Mouse (Mus musculus): ENCODE measurements at regions not wholly inside any gene's neighbourhood (a gene's known extent, or its start where the extent isn't known, plus 50 kb on each side); places are given as distances from the start of the nearest gene placed in this dataset.
A peak's percentile ranks its signal among the peaks of the same experiment; 100 is the strongest.

DNA sequence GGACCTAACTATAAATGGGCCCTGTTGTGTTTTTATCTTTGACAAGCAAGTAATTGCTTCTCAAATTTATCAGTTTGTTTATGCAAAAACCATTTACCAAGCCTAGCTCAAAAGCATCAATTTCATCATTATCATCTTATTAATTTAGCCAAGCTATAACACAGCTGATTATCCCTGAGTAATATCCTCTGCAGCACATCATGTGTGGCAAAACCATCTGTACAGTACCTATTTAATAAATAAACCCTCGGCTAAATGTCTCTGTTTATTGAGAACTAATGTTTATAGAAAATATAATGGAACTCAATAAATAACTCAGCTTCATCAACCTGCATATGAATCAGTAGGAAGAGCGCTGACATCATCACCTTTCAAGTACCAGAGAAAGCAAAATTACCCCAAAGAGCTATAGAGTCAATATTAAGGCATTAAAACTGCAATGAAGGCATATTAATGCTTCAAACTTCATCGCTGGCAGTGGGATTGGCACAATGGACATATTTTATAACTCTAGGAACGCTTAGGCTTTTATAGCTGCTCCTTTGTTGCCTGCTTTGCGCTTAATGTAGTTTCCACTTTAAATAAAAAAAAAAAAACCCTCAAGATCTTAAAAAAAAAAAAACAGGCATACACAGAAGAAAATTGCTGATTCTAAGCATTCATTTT is 542.0 kb downstream of the Plcl1 start:
- Histone ChIP-seq H3K27ac (replicated peaks; ENCODE audit: insufficient read depth, low read depth, low read length) (no peak overlapping the region), H3K9ac (ENCODE audit: low read depth, low read length) (no peak overlapping the region), H3K79me2 (ENCODE audit: control insufficient read depth, insufficient read depth, low read length) (no peaks in the 10 kb centered on the region), H3K36me3 (ENCODE audit: control insufficient read depth, insufficient read depth, low read length) (no peaks in the 10 kb centered on the region), H3K4me1 (ENCODE audit: control insufficient read depth, insufficient read depth, low read length) (no peaks in the 10 kb centered on the region), H3K27me3 (ENCODE audit: control insufficient read depth, insufficient read depth, low read length) (no peaks in the 10 kb centered on the region), H3K4me3 (ENCODE audit: insufficient read depth, low read depth, low read length) (no peak overlapping the region)
- DNase-seq (ENCODE audit: extremely low read depth, low read depth, low spot score) = no peak
- TF ChIP-seq POLR2A (IDR thresholded peaks at IDR 0.05; ENCODE audit: extremely low read depth, insufficient read depth, low read length) (no peak), CTCF (IDR thresholded peaks at IDR 0.05; ENCODE audit: low read depth, low read length) (no peak)
- 85% methylated on average over 5 of the region's 5 CpGs for WGBS

DNA sequence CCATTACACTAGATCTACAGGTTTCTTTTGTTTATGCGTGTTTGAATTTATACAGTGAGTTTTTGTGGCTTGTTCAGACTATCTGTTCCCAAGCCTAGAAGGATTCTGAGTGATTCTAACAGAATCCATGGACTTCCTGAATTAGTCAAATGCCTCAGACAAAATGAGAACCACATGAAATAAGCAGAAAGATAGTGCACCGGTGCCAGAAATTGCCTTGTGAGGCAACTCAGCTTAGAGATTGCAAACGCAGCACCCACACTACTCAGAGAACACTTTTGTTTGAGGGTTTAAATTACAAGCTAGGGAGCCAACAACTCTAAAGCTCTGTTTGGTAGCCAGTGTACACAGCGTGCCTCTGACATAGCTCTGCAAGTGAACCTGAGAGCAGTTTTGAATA is 543.9 kb downstream of the Plcl1 start:
- Histone ChIP-seq H3K4me3 (ENCODE audit: insufficient read depth, low read depth, low read length) (no peak overlapping the region), H3K27ac (replicated peaks; ENCODE audit: insufficient read depth, low read depth, low read length) (no peak overlapping the region), H3K36me3 (ENCODE audit: control insufficient read depth, insufficient read depth, low read length) (no peaks in the 10 kb centered on the region), H3K9ac (ENCODE audit: low read depth, low read length) (no peak overlapping the region), H3K4me1 (ENCODE audit: control insufficient read depth, insufficient read depth, low read length) (no peaks in the 10 kb centered on the region), H3K79me2 (ENCODE audit: control insufficient read depth, insufficient read depth, low read length) (no peaks in the 10 kb centered on the region), H3K27me3 (ENCODE audit: control insufficient read depth, insufficient read depth, low read length) (no peaks in the 10 kb centered on the region)
- no peak for TF ChIP-seq POLR2A (IDR thresholded peaks at IDR 0.05; ENCODE audit: extremely low read depth, insufficient read depth, low read length)
- no peak for TF ChIP-seq CTCF (IDR thresholded peaks at IDR 0.05; ENCODE audit: low read depth, low read length)
- no peak for DNase-seq (ENCODE audit: extremely low read depth, low read depth, low spot score)
- 81% methylated on average over 4 of the region's 4 CpGs for WGBS

DNA sequence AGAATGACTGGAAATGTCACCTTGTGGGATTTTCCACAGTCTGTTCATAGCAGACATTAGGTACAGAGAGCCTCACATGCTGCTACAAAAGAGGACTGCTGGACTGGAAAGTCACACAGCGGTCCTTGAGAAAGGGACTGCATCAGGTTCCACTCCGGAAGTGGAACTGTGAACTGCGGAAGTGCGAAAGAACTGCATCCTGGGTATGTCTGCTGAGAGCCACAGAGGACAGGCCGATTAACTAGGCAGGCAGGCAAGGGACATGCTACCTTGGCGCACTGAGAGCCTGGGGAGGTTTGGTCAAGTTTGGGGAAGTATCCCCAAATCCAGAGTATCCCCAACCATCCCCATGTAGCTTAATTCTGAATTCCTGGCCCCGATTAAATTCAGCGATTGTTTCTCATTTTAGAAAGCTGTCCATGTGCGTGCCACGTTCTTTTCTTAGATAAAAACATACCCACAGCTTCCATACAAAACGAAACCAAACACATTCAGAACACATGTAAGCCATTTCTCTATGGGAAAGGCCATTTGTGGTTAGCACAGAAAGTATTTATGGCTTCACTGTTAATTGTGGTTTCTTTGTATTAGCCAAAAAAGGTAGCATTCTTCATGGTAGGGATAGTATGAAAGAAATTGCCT is 552.2 kb downstream of the Plcl1 start:
- Histone ChIP-seq H3K27me3 (ENCODE audit: control insufficient read depth, insufficient read depth, low read length) (no peaks in the 10 kb centered on the region), H3K27ac (replicated peaks; ENCODE audit: insufficient read depth, low read depth, low read length) (no peak overlapping the region), H3K4me3 (ENCODE audit: insufficient read depth, low read depth, low read length) (no peak overlapping the region), H3K36me3 (ENCODE audit: control insufficient read depth, insufficient read depth, low read length) (no peaks in the 10 kb centered on the region), H3K9ac (ENCODE audit: low read depth, low read length) (no peak overlapping the region), H3K4me1 (ENCODE audit: control insufficient read depth, insufficient read depth, low read length) (no peaks in the 10 kb centered on the region), H3K79me2 (ENCODE audit: control insufficient read depth, insufficient read depth, low read length) (no peaks in the 10 kb centered on the region)
- 77% methylated on average over 11 of the region's 11 CpGs for whole genome bisulfite sequencing
- DNase-seq (ENCODE audit: extremely low read depth, low read depth, low spot score) = no peak
- no peak for TF ChIP-seq POLR2A (IDR thresholded peaks at IDR 0.05; ENCODE audit: extremely low read depth, insufficient read depth, low read length)
- TF ChIP-seq CTCF (IDR thresholded peaks at IDR 0.05; ENCODE audit: low read depth, low read length) = no peak

DNA sequence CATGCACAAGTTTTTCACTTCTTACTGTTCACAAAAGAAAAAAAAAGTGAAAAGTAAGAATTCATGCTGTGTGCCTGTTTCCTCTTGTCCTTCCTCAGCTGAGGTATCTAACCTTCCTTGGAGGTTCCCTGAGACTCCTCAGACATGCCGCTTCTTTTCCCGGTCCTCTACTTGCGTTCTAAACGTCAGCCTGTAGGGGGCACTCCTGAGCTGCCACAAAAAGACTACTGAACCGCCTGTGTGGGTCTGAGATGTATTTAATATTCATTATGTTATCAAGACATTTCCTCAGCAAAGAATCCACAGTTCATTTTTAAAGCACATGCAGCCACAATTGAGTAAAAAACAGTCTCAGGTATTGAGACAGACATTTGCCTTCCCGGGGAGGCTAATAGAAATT is 554.6 kb downstream of the Plcl1 start:
- no peaks in the 10 kb centered on the region for H3K27me3 ChIP-seq (ENCODE audit: control insufficient read depth, insufficient read depth, low read length)
- no peak overlapping the region for H3K27ac ChIP-seq (replicated peaks; ENCODE audit: insufficient read depth, low read depth, low read length)
- H3K9ac ChIP-seq (ENCODE audit: low read depth, low read length) = no peak overlapping the region
- TF ChIP-seq CTCF (IDR thresholded peaks at IDR 0.05; ENCODE audit: low read depth, low read length) = peak; percentile 64
- no peak for TF ChIP-seq POLR2A (IDR thresholded peaks at IDR 0.05; ENCODE audit: extremely low read depth, insufficient read depth, low read length)
- no peaks in the 10 kb centered on the region for H3K79me2 ChIP-seq (ENCODE audit: control insufficient read depth, insufficient read depth, low read length)
- WGBS = 19% methylated on average over 6 of the region's 6 CpGs
- H3K36me3 ChIP-seq (ENCODE audit: control insufficient read depth, insufficient read depth, low read length) = no peaks in the 10 kb centered on the region
- peak; percentile 8 for DNase-seq (ENCODE audit: extremely low read depth, low read depth, low spot score)
- H3K4me1 ChIP-seq (ENCODE audit: control insufficient read depth, insufficient read depth, low read length) = no peaks in the 10 kb centered on the region
- no peak overlapping the region for H3K4me3 ChIP-seq (ENCODE audit: insufficient read depth, low read depth, low read length)

DNA sequence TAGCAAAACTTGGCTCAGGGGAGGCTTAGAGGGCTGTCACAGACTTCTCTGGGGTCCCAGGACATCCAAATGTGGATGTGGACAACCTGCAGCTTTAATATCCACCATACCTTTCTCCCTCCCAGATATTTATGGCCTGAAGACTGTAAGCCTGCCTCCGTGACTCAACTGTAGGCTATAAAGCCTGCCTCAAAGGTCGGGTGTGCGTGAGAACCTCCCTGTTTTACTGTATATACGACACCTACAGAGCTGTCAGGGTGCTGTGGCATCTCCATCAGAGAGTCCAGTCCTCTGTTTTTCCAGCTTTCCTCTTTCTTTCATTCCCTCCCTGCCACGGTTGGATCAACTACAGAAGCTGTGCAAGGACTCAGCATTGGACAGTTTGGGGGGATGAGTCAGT is 558.1 kb downstream of the Plcl1 start:
- no peak for DNase-seq (ENCODE audit: extremely low read depth, low read depth, low spot score)
- Histone ChIP-seq H3K36me3 (ENCODE audit: control insufficient read depth, insufficient read depth, low read length) (no peaks in the 10 kb centered on the region), H3K4me3 (ENCODE audit: insufficient read depth, low read depth, low read length) (no peak overlapping the region), H3K27me3 (ENCODE audit: control insufficient read depth, insufficient read depth, low read length) (no peaks in the 10 kb centered on the region), H3K27ac (replicated peaks; ENCODE audit: insufficient read depth, low read depth, low read length) (no peak overlapping the region), H3K79me2 (ENCODE audit: control insufficient read depth, insufficient read depth, low read length) (no peaks in the 10 kb centered on the region), H3K4me1 (ENCODE audit: control insufficient read depth, insufficient read depth, low read length) (no peaks in the 10 kb centered on the region), H3K9ac (ENCODE audit: low read depth, low read length) (no peak overlapping the region)
- TF ChIP-seq POLR2A (IDR thresholded peaks at IDR 0.05; ENCODE audit: extremely low read depth, insufficient read depth, low read length) = no peak
- TF ChIP-seq CTCF (IDR thresholded peaks at IDR 0.05; ENCODE audit: low read depth, low read length) = no peak
- WGBS = 79% methylated on average over 5 of the region's 5 CpGs

DNA sequence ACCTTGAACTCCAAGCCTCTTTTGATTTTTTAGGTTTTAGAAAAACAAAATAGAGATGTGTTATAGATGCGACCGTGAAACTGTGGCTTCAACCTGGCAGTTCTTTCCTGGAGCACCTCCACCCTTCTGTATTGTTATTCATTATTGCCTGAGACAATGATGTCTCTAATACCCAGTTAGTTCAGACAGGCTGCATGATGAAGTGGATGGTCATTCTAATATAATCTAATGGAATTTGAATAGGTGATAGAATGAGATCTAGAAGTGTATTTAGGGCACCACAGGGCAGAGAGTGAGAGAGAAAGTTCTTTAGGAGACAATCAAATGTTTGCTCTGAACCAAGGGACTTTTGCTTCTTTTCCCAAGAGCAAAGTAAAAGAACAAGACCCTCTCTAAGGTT is 560.6 kb downstream of the Plcl1 start:
- Histone ChIP-seq H3K27me3 (ENCODE audit: control insufficient read depth, insufficient read depth, low read length) (no peaks in the 10 kb centered on the region), H3K79me2 (ENCODE audit: control insufficient read depth, insufficient read depth, low read length) (no peaks in the 10 kb centered on the region), H3K27ac (replicated peaks; ENCODE audit: insufficient read depth, low read depth, low read length) (no peak overlapping the region), H3K36me3 (ENCODE audit: control insufficient read depth, insufficient read depth, low read length) (no peaks in the 10 kb centered on the region), H3K4me3 (ENCODE audit: insufficient read depth, low read depth, low read length) (no peak overlapping the region), H3K4me1 (ENCODE audit: control insufficient read depth, insufficient read depth, low read length) (no peaks in the 10 kb centered on the region), H3K9ac (ENCODE audit: low read depth, low read length) (no peak overlapping the region)
- TF ChIP-seq CTCF (IDR thresholded peaks at IDR 0.05; ENCODE audit: low read depth, low read length) (no peak), POLR2A (IDR thresholded peaks at IDR 0.05; ENCODE audit: extremely low read depth, insufficient read depth, low read length) (no peak)
- 87% methylated on average over 2 of the region's 2 CpGs for WGBS
- no peak for DNase-seq (ENCODE audit: extremely low read depth, low read depth, low spot score)
